Mouse (Mus musculus) layer of hippocampus, adult 11-12 months (tissue): Measurements from ENCODE around the gene Pik3ip1.

ENCODE experiments used
- DNase-seq: peaks from one replicate; pipeline ENCODE4 v3.0.0; 2022; ENCODE audit warnings: low spot score

The Pik3ip1 gene

DNA sequence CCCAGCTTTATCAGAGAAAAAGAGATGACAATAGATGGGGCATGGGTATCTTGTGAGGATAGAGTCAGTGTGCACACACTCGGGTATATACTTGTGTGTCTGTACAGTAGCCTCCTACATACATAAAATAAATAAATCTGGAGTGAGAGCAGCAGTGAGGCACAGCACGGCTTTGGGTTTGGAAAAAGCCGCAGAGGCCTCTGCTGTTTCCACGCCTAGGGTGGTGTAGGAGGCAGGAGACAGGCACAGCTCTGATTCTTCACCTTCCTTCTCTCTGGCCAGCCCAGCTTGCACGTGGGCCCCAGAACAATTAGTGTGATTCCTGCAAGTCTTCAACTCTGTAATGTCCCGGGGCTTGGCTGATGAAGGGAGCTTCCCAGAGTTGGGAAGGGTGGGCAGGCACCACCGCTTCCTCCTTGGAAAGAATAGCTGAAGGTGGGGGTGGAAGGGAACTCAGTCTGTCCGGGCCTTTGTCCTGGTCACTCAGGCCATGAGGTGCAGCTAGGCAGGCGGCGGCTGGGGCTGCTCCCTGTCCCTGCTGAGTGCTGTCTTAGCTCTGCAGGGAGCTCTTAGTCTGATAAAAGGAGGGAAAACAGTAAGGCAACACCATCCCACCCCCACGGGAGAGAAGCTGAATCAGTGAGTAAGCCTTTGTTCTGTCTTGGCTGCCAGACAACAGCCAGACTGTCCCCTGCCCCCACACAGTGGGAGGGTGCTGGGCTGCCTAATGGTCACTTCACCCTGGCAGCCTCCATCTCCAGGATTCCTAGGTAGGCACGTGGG is 7.2 kb downstream of the Pik3ip1 start:
- DNase-seq = peak; percentile 76

DNA sequence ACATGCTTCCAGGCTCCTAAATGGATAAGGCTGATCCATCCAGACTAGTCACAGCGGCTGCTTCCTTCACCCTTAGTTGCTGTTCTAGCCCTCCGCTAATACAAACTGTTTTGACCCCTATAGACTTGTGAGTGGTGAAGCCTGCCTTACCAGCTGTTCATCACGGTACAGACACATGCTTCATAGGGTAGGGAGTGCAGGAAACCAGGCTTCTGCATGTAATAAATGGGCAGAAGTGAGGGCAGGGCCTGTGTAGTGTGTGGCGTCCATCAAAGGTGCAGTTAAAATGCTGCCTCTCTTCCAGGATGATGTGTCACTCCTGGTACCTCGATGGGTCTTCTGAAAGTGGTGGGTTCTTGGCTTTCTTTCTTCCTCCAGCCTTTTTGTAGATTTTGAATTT is 7.8 kb downstream of the Pik3ip1 start:
- no peak for DNase-seq

DNA sequence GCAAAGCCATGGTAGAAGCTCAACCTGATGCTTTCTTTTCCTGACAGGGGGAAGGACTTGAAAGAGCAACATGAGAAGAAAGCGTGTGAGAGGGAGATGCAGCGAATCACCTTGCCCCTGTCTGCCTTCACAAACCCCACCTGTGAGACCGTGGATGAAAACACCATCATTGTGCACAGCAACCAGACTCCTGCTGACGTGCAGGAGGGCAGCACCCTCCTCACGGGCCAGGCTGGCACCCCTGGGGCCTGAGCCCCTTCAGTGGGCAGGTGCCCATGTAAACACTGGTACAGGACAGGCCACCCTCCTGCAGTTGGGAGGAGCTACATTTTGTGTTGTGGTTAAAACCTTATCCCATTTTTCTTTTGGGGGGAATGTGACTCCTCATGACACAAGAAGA is 11.3 kb downstream of the Pik3ip1 start:
- DNase-seq = no peak

DNA sequence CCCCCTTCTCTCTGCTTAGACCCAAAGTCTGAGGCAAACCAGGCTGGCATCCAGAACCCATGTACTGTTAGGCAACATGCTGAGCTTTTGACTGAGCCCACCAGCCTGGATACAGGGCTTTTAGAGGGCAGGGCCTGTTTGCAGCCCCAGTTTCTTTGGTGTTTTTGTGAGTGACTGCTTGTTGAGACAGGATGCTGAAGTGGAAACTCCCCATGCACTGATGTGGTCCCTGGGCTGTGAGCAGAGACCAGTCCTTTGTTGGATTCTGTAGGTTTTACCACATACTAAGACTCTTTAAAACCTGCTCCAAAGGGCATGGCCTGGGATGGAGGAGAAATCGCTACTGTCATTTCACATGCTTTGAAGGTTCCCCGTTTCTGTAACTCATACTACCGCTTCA is 14.7 kb downstream of the Pik3ip1 start:
- no peak for DNase-seq

DNA sequence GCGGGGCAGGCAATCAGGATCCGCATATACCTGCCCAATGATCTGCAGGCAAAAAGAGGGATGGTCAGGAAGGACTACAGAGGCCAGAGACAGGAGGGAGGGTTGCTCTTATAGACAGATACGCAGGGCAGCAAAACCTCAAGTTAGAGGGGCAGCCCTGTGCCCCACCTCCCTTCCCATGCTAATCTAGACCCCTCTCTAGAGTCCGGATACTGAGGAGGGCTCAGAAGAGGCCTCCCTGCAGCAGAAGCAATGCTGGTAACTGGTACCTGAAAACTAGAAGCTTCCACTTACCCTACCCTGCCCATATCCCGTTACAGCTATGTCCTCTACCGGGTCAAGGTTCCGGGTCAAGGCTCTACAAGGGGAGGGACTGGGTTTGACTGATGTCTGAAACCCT is 16.1 kb downstream of the Pik3ip1 start:
- no peak for DNase-seq

DNA sequence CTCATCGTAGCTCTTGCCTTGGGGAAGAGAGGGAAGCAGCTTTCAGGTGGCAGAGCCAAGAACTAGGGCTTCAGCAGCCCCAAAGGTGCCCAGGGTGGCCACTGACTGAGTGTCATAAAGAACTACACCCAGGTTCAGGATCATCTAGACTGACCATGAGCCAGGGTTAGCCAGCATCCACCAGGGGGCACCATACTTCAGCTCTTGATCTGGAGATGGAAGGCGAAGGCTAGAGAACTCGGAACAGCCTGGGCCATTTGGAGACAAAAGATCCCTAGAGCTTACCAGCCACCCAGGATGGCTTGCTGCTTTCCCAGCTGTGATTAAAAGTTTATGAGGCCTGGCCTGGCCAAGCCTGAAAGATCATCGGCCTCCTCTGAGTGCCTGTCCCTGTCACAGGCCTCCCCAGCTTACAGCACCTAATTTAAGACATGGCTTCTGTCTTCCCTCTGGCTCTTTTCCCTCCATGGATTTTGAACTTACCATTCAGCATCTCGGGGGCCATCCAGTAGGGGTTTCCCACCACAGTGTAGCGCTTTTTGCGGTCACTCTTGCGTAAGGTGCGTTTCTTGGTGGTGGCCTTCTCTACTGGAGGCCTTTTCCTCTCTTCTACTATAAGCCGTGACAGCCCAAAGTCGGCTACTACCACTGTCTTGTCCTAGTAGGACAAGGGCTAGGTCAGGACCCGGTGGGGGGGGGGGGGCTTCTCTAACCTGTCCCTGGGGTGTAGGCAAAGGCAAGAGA is 17.1 kb downstream of the Pik3ip1 start:
- DNase-seq = peak; percentile 90

DNA sequence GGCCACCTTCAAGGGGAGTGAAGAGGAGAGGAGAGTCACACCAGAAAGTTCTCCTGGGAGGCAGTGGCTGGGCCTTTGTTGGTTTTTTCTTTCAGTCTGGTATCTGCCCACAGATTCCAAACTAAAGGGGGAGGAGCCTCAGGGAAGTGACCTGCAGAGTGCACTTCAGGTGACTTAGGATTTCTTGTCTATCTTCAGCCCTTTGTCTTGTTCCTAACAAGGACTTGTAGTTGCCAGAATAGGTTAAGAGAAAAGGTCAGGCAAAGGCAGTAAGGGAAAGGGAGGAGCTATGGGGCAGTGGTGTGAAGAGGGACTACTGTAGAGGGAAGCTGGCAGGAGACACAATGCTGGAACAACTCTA is 17.6 kb downstream of the Pik3ip1 start:
- no peak for DNase-seq

DNA sequence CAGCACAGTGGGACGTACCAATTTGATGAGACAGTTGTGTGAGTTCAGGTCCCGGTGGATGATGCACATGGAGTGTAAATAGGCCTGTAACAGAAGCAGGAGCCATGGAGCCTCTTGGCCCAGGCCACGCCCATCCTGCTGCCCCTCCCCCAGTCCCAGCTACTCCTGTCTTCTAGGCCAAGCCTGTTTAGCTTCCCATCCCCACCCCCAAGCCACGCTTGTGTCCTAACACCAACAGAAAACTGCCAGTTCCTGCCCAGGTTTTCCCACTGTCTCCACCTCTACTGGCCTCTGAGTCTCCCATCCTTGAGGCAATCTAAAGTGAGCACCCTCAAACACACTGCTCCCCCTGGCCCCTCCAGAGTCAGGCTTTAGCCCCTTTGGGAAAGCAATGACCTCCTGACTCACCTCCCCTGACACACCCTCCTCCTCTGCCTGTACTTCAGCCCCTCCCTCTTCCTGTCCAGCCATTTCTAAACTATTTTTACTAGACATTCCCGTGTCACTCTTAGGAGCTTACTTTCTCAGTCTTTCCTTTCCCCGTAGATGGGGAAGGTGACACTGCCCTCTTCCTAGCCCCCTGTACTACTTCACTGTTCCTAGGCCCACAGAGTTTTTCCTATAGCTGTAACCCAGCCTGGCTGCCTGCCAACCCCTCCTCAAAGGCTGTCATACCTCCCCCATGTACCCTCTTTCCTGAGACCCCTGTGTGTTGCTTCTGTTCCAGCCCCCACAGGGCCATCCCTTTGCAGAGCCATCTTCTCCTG is 18.6 kb downstream of the Pik3ip1 start:
- no peak for DNase-seq

DNA sequence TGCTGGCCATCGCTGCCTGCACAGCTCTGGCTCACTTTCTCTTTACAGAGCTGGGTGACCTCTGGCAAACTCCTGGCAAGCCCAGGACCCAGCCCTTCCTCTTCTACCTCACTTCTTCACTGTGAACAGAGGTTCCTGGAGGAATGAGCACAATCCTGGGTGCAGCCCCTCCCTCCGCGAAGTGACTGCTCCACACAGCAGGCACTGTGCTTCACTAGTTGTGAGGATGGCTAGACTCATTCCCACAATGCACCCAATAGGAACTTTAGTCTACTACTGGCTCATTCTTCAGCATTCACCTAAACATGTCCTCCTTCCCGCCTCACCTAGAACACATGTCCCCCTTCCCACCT is 19.1 kb downstream of the Pik3ip1 start:
- no peak for DNase-seq

DNA sequence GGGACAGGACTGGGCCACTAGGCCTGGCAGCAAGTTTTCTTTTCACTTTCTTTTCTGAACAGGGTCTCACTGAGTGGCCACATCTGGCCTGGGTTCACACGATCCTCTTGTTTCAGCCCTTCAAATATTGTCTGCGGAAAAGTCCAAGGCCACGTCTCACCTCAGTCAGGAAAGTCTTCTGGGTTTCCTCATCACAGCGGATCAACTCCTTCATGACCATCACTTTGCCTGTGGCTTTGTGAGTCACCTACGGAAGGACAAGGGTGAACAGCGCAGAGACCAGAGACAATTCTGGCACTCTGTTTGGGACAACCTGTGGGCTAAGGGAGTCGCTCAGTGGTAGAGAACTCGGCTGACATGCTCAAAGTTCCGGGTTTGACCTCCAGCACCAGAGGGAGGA is 21.9 kb downstream of the Pik3ip1 start:
- no peak for DNase-seq

DNA sequence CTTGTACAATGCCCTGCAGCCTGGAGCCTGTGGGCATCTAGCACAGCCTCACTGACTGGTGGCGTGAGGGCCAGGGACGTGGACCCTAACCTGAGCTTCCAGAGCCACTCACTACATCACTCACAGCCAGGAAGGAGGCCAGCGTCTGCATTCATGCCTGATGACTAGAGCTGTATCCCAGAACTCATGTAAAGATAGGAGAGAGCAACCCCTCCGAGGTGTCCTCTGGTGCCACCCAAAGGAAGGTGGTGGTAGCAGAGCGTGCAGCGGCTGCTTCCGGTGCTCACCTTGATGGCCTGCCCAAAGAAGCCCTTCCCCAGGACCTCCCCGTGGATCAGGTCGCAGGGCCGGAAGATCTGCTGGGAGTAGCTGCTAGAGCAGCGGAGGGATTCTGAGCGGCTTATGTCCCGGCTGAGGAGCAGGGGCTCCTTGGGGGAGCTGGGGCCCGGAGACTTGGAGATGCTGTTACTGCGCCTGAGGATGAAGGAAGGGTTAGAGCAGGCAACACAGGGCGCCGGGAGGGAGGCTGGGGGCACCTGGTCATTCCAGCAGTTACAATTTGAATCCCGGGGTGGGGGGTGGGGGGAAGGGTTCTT is 22.9 kb downstream of the Pik3ip1 start:
- no peak for DNase-seq

DNA sequence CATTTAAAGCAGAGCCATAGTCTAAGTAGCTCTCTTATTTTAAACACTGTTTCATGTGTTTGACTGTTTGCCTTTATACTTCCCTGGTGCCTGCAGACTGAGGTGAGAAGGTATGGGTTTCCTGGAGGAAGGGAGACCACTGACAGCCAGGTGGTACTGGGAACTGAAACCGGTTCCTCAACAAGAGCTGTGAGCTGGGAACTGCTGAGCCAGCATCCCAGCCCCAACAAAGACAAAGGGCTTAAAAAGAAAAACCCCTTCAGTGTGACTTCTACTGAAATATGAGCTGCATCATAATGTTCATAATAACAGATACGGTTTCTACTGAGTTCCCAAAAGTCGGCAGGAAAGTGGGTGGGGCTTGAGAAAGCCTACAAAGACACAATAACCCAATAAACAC is 32.7 kb downstream of the Pik3ip1 start:
- DNase-seq = no peak

DNA sequence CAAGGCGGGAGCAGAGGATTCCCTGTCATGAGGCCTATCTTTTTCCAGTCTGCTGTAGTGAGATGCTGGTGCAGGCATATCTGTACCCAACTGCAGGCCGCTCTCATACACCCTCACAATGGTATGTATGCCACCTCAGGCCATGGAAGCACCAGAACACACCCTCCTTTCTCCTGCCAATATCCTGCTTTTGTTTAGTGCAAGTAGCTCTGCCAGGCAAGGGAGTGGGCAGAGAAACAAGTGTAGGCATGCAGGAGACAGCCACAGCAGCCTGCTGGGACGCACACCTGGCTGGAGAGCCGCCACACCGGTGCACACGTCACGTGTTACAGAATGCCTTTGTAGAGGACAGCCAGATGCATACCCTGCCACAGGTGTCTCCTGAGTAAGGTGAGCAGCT is 36.2 kb downstream of the Pik3ip1 start:
- no peak for DNase-seq

DNA sequence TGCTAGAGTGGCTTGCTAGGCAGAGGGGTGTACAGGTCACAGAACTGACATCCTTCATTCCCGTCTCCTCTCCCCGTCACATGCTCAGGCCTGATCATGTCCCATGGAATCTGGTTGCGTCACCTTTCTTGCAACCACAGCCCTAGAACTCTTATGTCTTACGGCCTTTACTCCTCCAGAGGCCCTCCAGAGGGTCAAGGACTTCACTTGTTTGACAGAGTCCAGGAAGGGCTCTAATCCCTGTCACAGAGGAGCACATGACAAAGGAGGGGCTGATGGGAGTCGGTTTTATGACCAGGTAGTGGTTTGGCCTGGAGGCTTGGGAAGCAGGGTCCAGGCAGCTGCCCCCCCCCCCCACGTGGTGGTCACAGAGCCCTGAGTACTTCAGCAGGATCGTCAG is 38.8 kb downstream of the Pik3ip1 start:
- DNase-seq = no peak

DNA sequence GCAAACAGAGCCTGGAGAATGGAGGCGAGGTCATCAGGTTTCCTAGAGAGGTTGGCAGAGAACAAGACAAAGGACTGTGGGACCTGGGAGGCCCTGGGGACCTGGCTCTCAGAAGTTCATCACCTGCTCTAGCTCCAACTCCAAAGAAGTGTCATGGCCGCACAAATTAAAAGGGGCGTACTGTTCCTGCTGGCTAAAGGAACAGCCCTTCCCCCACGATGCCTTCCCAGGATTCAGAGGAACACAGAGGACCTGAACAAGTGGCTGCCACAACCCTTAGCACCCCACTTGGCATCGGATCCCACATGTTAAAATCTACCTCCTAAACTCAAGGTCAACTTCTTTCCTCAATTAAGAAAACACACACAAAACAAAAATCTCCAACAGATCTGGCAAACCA is 39.2 kb downstream of the Pik3ip1 start:
- DNase-seq = no peak

DNA sequence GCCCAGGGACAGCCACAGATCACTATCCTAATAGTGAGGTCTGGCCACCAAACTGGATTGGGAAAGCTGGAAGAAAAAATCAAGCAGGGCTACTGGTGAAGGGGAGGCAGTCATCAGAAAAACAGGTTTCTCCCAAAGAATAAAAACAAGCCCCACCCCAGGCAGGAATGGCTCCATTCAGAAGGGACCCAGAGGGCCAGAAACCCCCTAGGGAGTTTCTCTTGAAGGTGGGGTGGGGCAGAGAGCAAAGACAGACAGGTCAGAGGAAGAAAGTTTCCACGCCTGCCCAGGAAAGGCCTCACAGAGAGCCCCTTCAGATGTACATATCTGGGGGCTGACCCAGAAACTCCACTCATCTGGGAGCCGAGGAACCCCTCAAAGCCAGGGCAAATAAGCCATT is 40.0 kb downstream of the Pik3ip1 start:
- DNase-seq = no peak

DNA sequence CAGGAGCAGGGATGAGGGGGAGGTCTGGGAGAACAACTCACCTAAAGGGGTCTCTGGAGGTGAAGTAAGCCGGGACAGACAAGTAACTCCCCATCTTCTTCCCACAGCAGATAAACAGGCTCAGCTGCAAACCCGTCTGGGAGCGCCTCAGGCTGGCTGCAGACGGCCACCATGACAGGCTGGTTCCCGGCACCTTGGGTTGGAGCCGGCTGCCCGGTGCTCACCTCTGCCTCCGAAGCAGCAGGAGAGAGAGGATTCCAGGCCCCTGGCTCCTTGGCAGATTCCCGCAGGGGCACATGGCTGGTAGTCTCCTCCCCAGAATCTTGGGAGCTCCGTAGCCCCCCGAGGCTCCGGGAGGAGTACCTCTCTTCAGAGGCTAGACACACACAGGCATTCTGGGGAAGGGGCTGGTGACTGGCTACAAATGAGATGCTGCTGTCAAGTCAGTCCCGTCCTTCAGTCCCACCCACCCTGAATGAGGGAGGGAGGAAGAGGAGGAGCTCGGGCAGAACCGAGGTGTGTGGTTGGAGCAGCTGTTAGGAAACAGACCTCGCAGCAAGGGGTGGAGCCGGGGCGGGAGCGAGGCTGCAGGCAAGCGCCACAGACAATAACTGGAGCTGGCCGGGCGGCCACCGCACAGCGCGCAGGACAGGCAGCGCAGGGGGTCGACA is 40.9 kb downstream of the Pik3ip1 start:
- DNase-seq = peak; percentile 79

DNA sequence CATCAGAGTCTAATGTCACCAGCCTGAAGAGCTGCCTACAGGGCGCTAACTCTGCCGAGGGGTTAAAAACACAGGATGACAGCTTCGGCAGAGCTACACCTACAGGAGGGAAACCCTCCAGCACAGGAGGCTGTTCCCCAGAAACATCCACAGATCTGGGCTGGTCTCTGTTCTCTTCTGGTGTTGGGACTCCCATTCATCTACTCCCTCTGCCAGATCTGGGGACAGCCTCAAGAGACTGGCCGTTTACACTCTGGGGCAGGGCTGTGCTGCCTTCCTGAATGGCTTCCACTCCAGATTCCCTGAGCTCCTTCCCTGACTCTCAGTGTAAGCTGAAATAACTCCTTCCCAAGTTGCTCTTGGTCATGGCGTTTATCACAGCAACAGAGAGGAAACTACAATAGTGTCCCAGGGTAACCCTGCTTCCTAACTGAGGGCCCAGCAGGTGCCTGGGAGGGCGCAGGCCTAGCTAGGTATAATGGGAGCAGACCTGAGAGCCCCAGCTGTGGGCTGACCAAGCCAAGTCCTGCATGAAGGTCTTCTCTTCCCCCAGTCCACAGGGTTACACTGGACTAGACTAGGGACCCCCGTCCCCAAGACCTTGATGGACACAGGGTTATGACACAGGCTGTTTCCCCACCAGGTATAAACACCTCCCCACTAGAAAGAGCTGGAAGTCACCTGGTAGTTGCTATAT is 41.5 kb downstream of the Pik3ip1 start:
- no peak for DNase-seq

DNA sequence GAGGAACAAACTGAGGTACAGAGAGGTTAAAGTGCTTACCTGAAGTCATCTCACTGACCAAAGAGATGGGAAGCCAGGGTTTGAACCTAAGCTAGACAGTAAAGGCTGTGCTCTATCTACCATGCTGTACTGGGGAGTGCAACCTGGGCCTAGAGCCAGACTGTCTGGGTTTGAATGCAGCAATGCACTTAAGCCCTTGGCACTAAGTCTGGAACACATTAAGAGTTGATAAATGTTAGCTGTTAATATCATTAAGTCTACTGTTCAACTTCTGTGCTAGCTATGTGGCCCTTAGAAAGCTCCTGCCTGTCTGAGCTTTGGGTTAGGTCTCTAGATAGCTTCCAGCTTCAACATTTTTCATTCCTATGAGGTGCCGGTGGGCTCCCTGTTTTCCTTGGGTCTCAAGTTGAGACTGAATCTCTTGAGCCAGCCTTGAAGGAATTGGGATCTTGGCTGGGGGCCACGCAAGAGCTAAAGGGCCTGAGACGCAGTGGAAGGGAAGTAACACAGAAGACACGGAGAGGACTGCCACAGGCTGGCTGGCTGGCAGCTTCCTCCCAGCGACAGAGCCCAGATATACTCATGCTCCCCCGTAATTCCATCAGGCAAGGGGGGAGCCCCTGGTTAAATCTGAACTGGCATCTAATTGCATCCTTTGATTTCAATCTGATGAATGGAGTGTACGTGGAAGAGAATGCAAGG is 43.5 kb downstream of the Pik3ip1 start:
- DNase-seq = no peak

DNA sequence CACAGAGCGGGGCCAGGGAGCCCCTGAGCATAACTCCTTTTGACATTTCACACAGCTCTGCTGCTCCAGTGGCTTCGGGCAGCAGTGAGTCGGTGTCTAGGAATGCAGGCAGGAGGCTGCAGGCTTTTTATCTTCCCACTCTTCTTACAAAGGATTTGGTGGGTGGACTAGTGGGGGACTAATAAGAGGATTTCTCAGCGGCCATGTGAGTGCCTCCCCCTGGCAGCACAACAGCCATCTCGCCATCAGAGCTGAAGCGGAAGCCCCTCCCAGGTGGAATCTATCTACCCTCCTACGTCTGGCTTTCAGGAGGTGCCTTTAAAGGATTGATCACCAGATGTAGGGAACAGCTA is 44.1 kb downstream of the Pik3ip1 start:
- no peak for DNase-seq

DNA sequence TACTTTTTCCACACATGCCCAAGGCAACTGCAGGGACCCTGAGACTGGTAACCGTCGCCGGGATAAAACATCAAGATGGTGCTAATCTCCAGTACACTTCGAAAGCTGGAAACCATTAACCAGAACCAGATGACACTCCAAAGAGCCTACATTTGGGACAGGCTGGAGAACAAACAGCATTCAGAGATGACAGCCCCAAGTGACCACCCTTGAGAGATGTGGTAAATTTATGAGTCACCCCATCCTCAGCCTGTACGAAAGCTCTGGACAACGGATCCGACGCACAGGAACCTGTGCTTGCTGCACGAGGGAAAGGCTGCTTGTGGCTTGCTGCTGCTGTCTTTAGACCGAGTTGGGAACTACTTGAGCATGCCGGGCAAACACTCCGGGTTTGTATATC is 44.5 kb downstream of the Pik3ip1 start:
- DNase-seq = no peak
